Mouse (Mus musculus): ENCODE data around the gene Myo15.

GRCm38 (mm10) chr11:60474534-60474933, 5.4 kb downstream of the Myo15 start:
- TF ChIP-seq CTCF (IDR thresholded peaks at IDR 0.05; ENCODE audit: insufficient read depth, low read depth, low read length), result no peak
- no peak for TF ChIP-seq POLR2A (IDR thresholded peaks at IDR 0.05; ENCODE audit: insufficient read depth, low read depth, low read length)
